Mouse (Mus musculus): ENCODE measurements around the gene Snrnp40.

GRCm38 (mm10) chr4:130377500-130377899 lies 17.6 kb downstream of the Snrnp40 start:
- TF ChIP-seq CTCF (IDR thresholded peaks at IDR 0.05; ENCODE audit: low read depth) (peak; percentile 32; the same call in 1 of the 2 replicates), EP300 (optimal IDR thresholded peaks at IDR 0.05) (no peak)

Data from stomach, postnatal 0 days (tissue).